Mouse (Mus musculus) MEL (cell line): Measurements from ENCODE around the gene Fxyd2. TPM values are rescaled to one million over a fixed set of nuclear protein-coding genes. Genes with fewer than 3 reads are reported as not detected.

ENCODE experiments used
- DNase-seq: peaks from one replicate; pipeline ENCODE4 v3.0.0; 2011; ENCODE audit warnings: low read depth, low spot score
- H3K27ac ChIP-seq: 2 replicates; pipeline ENCODE4 v1.5.1; 2012; ENCODE audit warnings: low read depth, mild to moderate bottlenecking, control low read depth, low read length, moderate library complexity; ENCODE audit not compliant: control insufficient read depth
- H3K27me3 ChIP-seq, 2 experiments: fragments of 150-350 bp in 1 of 2; sonication (generic) in 1 of 2; 2 replicates each; pipeline ENCODE4 v1.6.1; 2012; ENCODE audit warnings: low read length in 2 of 2, mild to moderate bottlenecking in 2 of 2, improper control_type of control experiment in 1 of 2, moderate library complexity in 1 of 2; ENCODE audit not compliant: insufficient read depth in 2 of 2, control insufficient read depth in 1 of 2
- H3K36me3 ChIP-seq, 2 experiments: 2 replicates each; pipeline ENCODE4 v1.6.1; 2012 to 2014; ENCODE audit warnings: low read length in 2 of 2, improper control_type of control experiment in 1 of 2, inconsistent platforms in 1 of 2, mild to moderate bottlenecking in 1 of 2; ENCODE audit not compliant: insufficient read depth in 2 of 2, control insufficient read depth in 1 of 2
- H3K4me1 ChIP-seq, 2 experiments: fragments of 150-350 bp in 1 of 2; sonication (generic) in 1 of 2; 2 replicates each; pipeline ENCODE4 v1.6.1; 2012; ENCODE audit warnings: low read length in 2 of 2, improper control_type of control experiment in 1 of 2, mild to moderate bottlenecking in 1 of 2; ENCODE audit not compliant: insufficient read depth in 2 of 2, control insufficient read depth in 1 of 2
- H3K4me3 ChIP-seq, 2 experiments: fragments of 150-350 bp in 1 of 2; sonication (generic) in 1 of 2; 2 replicates each; pipeline ENCODE4 v1.5.1; 2012; ENCODE audit warnings: low read depth in 2 of 2, low read length in 2 of 2, mild to moderate bottlenecking in 2 of 2, moderate library complexity in 2 of 2, control low read depth in 1 of 2, improper control_type of control experiment in 1 of 2; ENCODE audit not compliant: control insufficient read depth in 1 of 2, insufficient read depth in 1 of 2
- H3K79me2 ChIP-seq: 2 replicates; pipeline ENCODE4 v1.6.1; 2012; ENCODE audit warnings: mild to moderate bottlenecking, low read length, moderate library complexity; ENCODE audit not compliant: control insufficient read depth, poor library complexity, insufficient read depth
- H3K9ac ChIP-seq: 2 replicates; pipeline ENCODE4 v1.6.1; 2012; ENCODE audit warnings: low read depth, mild to moderate bottlenecking, control low read depth, low read length, moderate library complexity; ENCODE audit not compliant: control insufficient read depth, poor library complexity, severe bottlenecking
- H3K9me3 ChIP-seq: fragments of 150-350 bp; sonication (generic); replicated peaks from 2 replicates; pipeline ENCODE4 v1.6.1; 2012; ENCODE audit warnings: mild to moderate bottlenecking, low read length, improper control_type of control experiment, moderate library complexity; ENCODE audit not compliant: insufficient read depth
- BHLHE40 ChIP-seq: IDR thresholded peaks from 2 replicates; pipeline ENCODE4 v1.6.1; 2012; ENCODE audit warnings: low read depth, mild to moderate bottlenecking, inconsistent platforms, low read length, improper control_type of control experiment, borderline replicate concordance
- ETS1 ChIP-seq: IDR thresholded peaks from 2 replicates; pipeline ENCODE4 v1.6.1; 2012; ENCODE audit warnings: low read depth, mild to moderate bottlenecking, inconsistent platforms, low read length, improper control_type of control experiment, moderate library complexity
- GATA1 ChIP-seq: IDR thresholded peaks from 2 replicates; pipeline ENCODE4 v1.6.1; 2011; ENCODE audit warnings: low read depth, low read length, improper control_type of control experiment
- JUND ChIP-seq: IDR thresholded peaks from 2 replicates; pipeline ENCODE4 v1.6.1; 2011; ENCODE audit warnings: low read depth, mild to moderate bottlenecking, improper control_type of control experiment, low read length
- KAT2A ChIP-seq: conservative IDR thresholded peaks from 2 replicates; pipeline ENCODE4 v1.6.1; 2012; ENCODE audit warnings: low read depth, low read length, improper control_type of control experiment, inconsistent platforms
- MAX ChIP-seq: IDR thresholded peaks from 2 replicates; pipeline ENCODE4 v1.6.1; 2011; ENCODE audit warnings: low read length, improper control_type of control experiment
- MXI1 ChIP-seq: IDR thresholded peaks from 2 replicates; pipeline ENCODE4 v1.6.1; 2011; ENCODE audit warnings: mild to moderate bottlenecking, low read depth, low read length, improper control_type of control experiment
- MYB ChIP-seq: IDR thresholded peaks from 2 replicates; pipeline ENCODE4 v1.6.1; 2011; ENCODE audit warnings: mild to moderate bottlenecking, low read depth, low read length, improper control_type of control experiment
- NELFE ChIP-seq: IDR thresholded peaks from 2 replicates; pipeline ENCODE4 v1.6.1; 2011; ENCODE audit warnings: low read depth, low read length, improper control_type of control experiment
- POLR2A ChIP-seq, 2 experiments: IDR thresholded peaks; 2 replicates each; pipeline ENCODE4 v1.6.1; 2011 to 2012; ENCODE audit warnings: low read length in 2 of 2, mild to moderate bottlenecking in 2 of 2, control low read depth in 1 of 2, improper control_type of control experiment in 1 of 2, low read depth in 1 of 2, moderate library complexity in 1 of 2; ENCODE audit not compliant: control insufficient read depth in 1 of 2, insufficient read depth in 1 of 2, poor library complexity in 1 of 2
- POLR2AphosphoS2 ChIP-seq: IDR thresholded peaks from 2 replicates; pipeline ENCODE4 v1.6.1; 2011; ENCODE audit warnings: low read length, improper control_type of control experiment
- POLR2AphosphoS5 ChIP-seq: IDR thresholded peaks from 2 replicates; pipeline ENCODE4 v1.6.1; 2012; ENCODE audit warnings: low read depth, borderline replicate concordance, mild to moderate bottlenecking, inconsistent platforms, low read length, moderate library complexity, mixed read lengths
- RCOR1 ChIP-seq: IDR thresholded peaks from 2 replicates; pipeline ENCODE4 v1.6.1; 2012; ENCODE audit warnings: low read depth, mild to moderate bottlenecking, inconsistent platforms, low read length, improper control_type of control experiment
- SIN3A ChIP-seq: IDR thresholded peaks from 2 replicates; pipeline ENCODE4 v1.6.1; 2012; ENCODE audit warnings: low read length, improper control_type of control experiment, inconsistent platforms
- SMC3 ChIP-seq: IDR thresholded peaks from 2 replicates; pipeline ENCODE4 v1.6.1; 2011; ENCODE audit warnings: low read depth, low read length, improper control_type of control experiment
- TAL1 ChIP-seq: IDR thresholded peaks from 2 replicates; pipeline ENCODE4 v1.6.1; 2012; ENCODE audit warnings: mild to moderate bottlenecking, inconsistent platforms, low read length, moderate library complexity, mixed read lengths
- TCF12 ChIP-seq: IDR thresholded peaks from 2 replicates; pipeline ENCODE4 v1.6.1; 2014; ENCODE audit warnings: low read depth, mild to moderate bottlenecking, inconsistent platforms, low read length, improper control_type of control experiment, moderate library complexity
- USF2 ChIP-seq, 2 experiments: IDR thresholded peaks; 2 replicates each; pipeline ENCODE4 v1.6.1; 2011 to 2012; ENCODE audit warnings: improper control_type of control experiment in 2 of 2, low read length in 2 of 2, borderline replicate concordance in 1 of 2, inconsistent platforms in 1 of 2, low read depth in 1 of 2, mild to moderate bottlenecking in 1 of 2; ENCODE audit not compliant: insufficient read depth in 1 of 2
- ZMIZ1 ChIP-seq: IDR thresholded peaks from 2 replicates; pipeline ENCODE4 v1.6.1; 2012; ENCODE audit warnings: low read depth, mild to moderate bottlenecking, inconsistent platforms, low read length, improper control_type of control experiment, moderate library complexity
- ZNF384 ChIP-seq: IDR thresholded peaks from 2 replicates; pipeline ENCODE4 v1.6.1; 2012; ENCODE audit warnings: low read depth, mild to moderate bottlenecking, inconsistent platforms, low read length, improper control_type of control experiment
- polyA plus RNA-seq, 2 experiments: library from polyadenylated mRNA; stranded (reverse) in 1 of 2; unstranded in 1 of 2; fragments of >175 nt in 1 of 2; fragments of >200 nt in 1 of 2; gene quantifications; 2 replicates each; pipeline versions ENCODE4 v1.2.1 to v1.2.4; 2012; ENCODE audit warnings: low replicate concordance in 2 of 2, low read depth in 1 of 2; ENCODE audit not compliant: insufficient read length in 2 of 2, insufficient read depth in 1 of 2, missing spikeins in 1 of 2
- total RNA-seq: library from RNA; depleted of rRNA; stranded (reverse); fragments of 300-350 nt; gene quantifications from 2 replicates; pipeline ENCODE4 v1.2.3, GENCODE M21; 2012

Gene Fxyd2
- total and polyA plus RNA-seq, 3 experiments, result not detected

DNA sequence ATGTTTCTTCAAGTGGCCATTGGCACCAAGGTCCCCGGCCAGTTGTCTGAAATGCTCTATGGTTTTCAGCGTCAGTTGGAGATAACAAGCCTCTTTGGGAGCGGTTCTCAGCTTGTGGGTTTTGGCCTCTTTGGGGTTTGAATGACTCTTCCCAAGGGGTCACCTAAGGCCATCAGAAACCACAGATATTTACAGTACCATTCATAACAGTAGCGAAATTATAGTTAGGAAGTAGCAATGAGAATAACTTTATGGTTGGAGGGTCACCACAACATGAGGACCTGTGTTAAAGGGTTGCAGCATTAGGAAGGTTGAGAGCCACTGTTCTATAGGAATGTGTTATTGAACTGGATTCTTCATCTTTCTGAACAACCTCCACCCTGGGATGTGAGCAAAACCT is 51.9 kb downstream of the Fxyd2 start:
- no peaks in the 10 kb centered on the region for H3K9me3 ChIP-seq
- H3K4me3 ChIP-seq, result no peak overlapping the region
- no peak for DNase-seq
- no peak for TF ChIP-seq ZNF384
- TF ChIP-seq ZMIZ1, result no peak
- TF ChIP-seq BHLHE40, result no peak
- TF ChIP-seq NELFE, result no peak
- no peak for TF ChIP-seq POLR2AphosphoS5
- no peak for TF ChIP-seq SMC3
- no peak for TF ChIP-seq POLR2AphosphoS2
- no peak for TF ChIP-seq TAL1
- no peak for TF ChIP-seq RCOR1
- TF ChIP-seq SIN3A, result no peak
- no peak for TF ChIP-seq POLR2A (IDR thresholded peaks at IDR 0.05; ENCODE audit: control insufficient read depth in 1 of 2, insufficient read depth in 1 of 2, low read depth in 1 of 2, low read length in 2 of 2, poor library complexity in 1 of 2)
- TF ChIP-seq JUND, result no peak
- no peak for TF ChIP-seq USF2 (IDR thresholded peaks at IDR 0.05; ENCODE audit: borderline replicate concordance in 1 of 2, insufficient read depth in 1 of 2, low read depth in 1 of 2, low read length in 2 of 2)
- TF ChIP-seq TCF12, result no peak
- TF ChIP-seq KAT2A, result no peak
- TF ChIP-seq ETS1, result no peak
- no peaks in the 10 kb centered on the region for H3K4me1 ChIP-seq
- no peaks in the 10 kb centered on the region for H3K36me3 ChIP-seq
- H3K79me2 ChIP-seq, result no peaks in the 10 kb centered on the region
- no peaks in the 10 kb centered on the region for H3K27me3 ChIP-seq
- no peak overlapping the region for H3K27ac ChIP-seq
- no peak overlapping the region for H3K9ac ChIP-seq

DNA sequence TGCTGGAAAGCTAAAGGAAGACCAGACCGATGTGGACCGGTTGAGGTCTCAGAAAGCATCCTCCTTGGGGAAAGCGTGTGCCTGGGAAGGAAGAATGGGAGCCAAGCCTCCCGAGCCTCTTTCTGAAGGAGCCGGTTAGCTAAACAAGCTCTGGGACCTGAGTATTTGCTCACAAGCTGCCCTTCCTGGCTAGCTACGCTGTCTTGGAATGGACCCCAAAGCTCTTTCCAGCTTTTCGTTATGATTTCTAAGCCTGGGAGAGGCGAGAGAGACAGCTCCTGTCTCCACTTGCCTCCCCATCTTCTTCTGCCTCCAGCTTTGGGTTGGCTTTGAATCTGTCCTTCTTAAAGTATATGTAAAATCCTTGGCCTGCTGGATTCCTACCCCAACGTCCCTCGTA is 54.6 kb downstream of the Fxyd2 start:
- no peaks in the 10 kb centered on the region for H3K27me3 ChIP-seq
- H3K9ac ChIP-seq, result no peak overlapping the region
- no peaks in the 10 kb centered on the region for H3K79me2 ChIP-seq
- no peak overlapping the region for H3K27ac ChIP-seq
- H3K4me3 ChIP-seq, result no peak overlapping the region
- H3K36me3 ChIP-seq, result no peaks in the 10 kb centered on the region
- TF ChIP-seq GATA1, result no peak
- no peak for TF ChIP-seq MXI1
- TF ChIP-seq TCF12, result no peak
- no peak for TF ChIP-seq MYB
- no peak for TF ChIP-seq MAX
- TF ChIP-seq, all 39 proteins: peak for 0
- no peaks in the 10 kb centered on the region for H3K4me1 ChIP-seq
- no peaks in the 10 kb centered on the region for H3K9me3 ChIP-seq
- no peak for DNase-seq
